Mouse (Mus musculus) intestine, embryonic 14.5 days (tissue): Measurements from ENCODE around the gene Sbk1. TPM values are rescaled to one million over a fixed set of nuclear protein-coding genes. Genes with fewer than 3 reads are reported as not detected.
"Not testable (repeated sequence)": the region's sequence is repeated elsewhere in the genome, so short reads cannot be mapped to it uniquely, and the experiment has no call there.

ENCODE experiments used
- ATAC-seq: fragments of 200-750 bp; cut with Nextera tagmentation; replicated peaks from 2 replicates; pipeline ENCODE4 v1.8.0; 2017; ENCODE audit warnings: low read depth, moderate number of reproducible peaks, moderate TSS enrichment, moderate library complexity; ENCODE audit not compliant: low FRiP score, low TSS enrichment
- DNase-seq: peaks from one replicate; pipeline ENCODE4 v3.0.0-alpha.2; 2018; ENCODE audit warnings: low spot score
- H3K27ac ChIP-seq: fragments of 300-500 bp; sonication (generic); 2 replicates; pipeline ENCODE4 v1.5.1; 2014; ENCODE audit warnings: low read depth, mild to moderate bottlenecking, control low read depth
- H3K27me3 ChIP-seq: fragments of 300-500 bp; sonication (generic); replicated peaks from 2 replicates; pipeline ENCODE4 v1.6.1; 2014; ENCODE audit warnings: low read length, control low read depth; ENCODE audit not compliant: control insufficient read depth, insufficient read depth
- H3K36me3 ChIP-seq: fragments of 300-500 bp; sonication (generic); 2 replicates; pipeline ENCODE4 v1.6.1; 2014; ENCODE audit warnings: low read length, control low read depth; ENCODE audit not compliant: control insufficient read depth, insufficient read depth
- H3K4me1 ChIP-seq: fragments of 300-500 bp; sonication (generic); replicated peaks from 2 replicates; pipeline ENCODE4 v1.6.1; 2014; ENCODE audit warnings: low read length, control low read depth, mixed read lengths; ENCODE audit not compliant: control insufficient read depth, insufficient read depth
- H3K4me2 ChIP-seq: fragments of 300-500 bp; sonication (generic); 2 replicates; pipeline ENCODE4 v1.6.1; 2014; ENCODE audit warnings: low read length
- H3K4me3 ChIP-seq: fragments of 300-500 bp; sonication (generic); 2 replicates; pipeline ENCODE4 v1.5.1; 2014; ENCODE audit warnings: low read depth, low read length, control low read depth, mixed read lengths
- H3K9ac ChIP-seq: fragments of 300-500 bp; sonication (generic); 2 replicates; pipeline ENCODE4 v1.6.1; 2014; ENCODE audit warnings: mild to moderate bottlenecking, low read length
- H3K9me3 ChIP-seq: fragments of 300-500 bp; sonication (generic); 2 replicates; pipeline ENCODE4 v1.6.1; 2016; ENCODE audit warnings: low read length, control low read depth; ENCODE audit not compliant: control insufficient read depth
- WGBS: fragments of 180-500 bp; shearing (Covaris S2); extraction: QIAGEN DNeasy Blood & Tissue Kit; methylation state at CpG from one replicate; pipeline ENCODE4 v1.1.7; 2014; 5-methylcytosine and 5-hydroxymethylcytosine counted together
- polyA plus RNA-seq: library from polyadenylated mRNA; unstranded; fragments of >200 nt; fragmentation: Nextera tagmentation; extraction: Ambion mirVana; gene quantifications from 2 replicates; pipeline ENCODE4 v1.2.1, GENCODE M21; 2014

The Sbk1 gene
- polyA plus RNA-seq, 1 experiment from 2014 or later: 34.2 TPM

DNA sequence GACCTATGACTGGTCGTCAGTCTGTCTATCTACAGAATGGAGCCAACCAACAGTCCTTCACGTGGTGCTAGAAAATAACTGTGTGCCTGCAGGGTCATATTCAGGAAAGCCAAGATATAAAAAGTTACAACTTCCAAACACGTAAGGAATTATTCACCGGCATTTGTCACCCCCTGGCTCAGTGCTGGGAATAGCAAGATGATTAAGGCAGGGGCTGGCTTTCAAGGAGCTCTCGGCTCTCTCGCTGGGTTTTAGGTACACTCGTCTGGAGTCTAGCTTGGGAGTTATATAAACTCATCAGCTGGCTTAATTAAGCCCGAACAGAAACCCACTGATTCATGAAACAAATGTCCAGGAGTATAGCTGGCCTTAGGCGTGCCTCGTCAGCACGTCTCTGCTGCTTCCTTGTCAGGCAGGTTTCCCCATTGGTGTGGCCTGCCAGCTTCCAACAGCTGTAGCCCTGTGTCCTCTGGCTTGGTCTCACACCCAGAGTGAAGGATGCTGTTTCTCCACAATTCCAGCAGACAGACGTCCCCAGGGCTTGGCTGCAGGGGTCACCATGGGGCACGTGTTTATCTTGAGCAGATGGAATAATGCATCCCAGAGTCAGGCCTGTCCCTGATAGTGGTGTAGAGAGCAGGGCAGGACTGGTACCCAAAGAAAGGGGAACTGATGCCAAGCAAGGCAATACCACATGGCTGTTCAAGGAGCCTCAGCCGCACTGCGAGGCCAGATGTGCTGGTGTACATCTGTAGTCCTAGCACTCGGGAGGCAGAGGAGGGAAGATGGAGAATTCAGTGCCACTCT is 9.7 kb downstream of the Sbk1 start:
- Histone ChIP-seq H3K27ac (no peak overlapping the region), H3K9ac (no peak overlapping the region), H3K4me3 (no peak overlapping the region), H3K4me2 (no peak overlapping the region), H3K27me3 (no peaks in the 10 kb centered on the region), H3K4me1 (no peaks in the 10 kb centered on the region), H3K36me3 (peaks cover 37% of the 10 kb centered on the region), H3K9me3 (no peaks in the 10 kb centered on the region)
- WGBS: 82% methylated on average over 16 of the region's 16 CpGs
- ATAC-seq (no peak), DNase-seq (no peak)

DNA sequence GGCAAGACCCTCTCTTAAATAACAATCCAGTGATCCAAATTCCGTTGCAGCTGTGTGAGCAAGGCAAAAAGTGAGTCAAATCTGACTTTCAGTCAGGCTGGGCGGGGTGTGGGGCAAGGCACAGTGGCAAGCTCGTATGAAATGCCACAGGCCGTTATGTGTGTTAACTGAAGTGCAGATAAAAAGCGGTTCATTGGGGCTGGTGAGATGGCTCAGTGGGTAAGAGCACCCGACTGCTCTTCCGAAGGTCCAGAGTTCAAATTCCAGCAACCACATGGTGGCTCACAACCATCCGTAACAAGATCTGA is 10.2 kb downstream of the Sbk1 start:
- peaks cover 31% of the 10 kb centered on the region for H3K36me3 ChIP-seq
- H3K4me1 ChIP-seq, H3K4me2 ChIP-seq, H3K4me3 ChIP-seq, ATAC-seq, H3K27ac ChIP-seq, H3K9ac ChIP-seq, H3K9me3 ChIP-seq, DNase-seq, H3K27me3 ChIP-seq: not testable (repeated sequence)
- 87% methylated on average over 7 of the region's 8 CpGs for WGBS

DNA sequence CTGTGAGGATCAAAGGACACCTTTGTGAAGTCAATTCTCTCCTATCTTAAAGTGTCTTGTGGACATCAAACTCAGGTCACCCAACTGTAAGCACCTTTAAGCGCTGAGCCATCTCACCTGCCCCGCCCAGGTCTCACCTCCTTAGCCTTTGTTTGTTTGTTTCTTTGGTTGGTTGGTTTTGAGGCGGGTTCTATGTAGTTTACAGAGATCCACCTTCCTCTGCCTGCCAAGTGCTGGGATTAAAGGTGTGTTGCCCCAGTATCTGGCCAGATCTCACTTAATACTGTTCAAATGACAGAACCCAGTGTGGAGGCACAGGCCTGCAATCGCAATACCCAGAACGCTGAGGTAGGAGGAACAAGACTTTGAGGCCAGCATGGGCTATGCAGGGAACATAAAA is 11.6 kb downstream of the Sbk1 start:
- H3K4me3 ChIP-seq: no peak overlapping the region
- no peak overlapping the region for H3K27ac ChIP-seq
- ATAC-seq: no peak
- H3K9ac ChIP-seq: no peak overlapping the region
- peaks cover 22% of the 10 kb centered on the region for H3K36me3 ChIP-seq
- no peaks in the 10 kb centered on the region for H3K27me3 ChIP-seq
- no peaks in the 10 kb centered on the region for H3K9me3 ChIP-seq
- H3K4me2 ChIP-seq: no peak overlapping the region
- no peak for DNase-seq
- 77% methylated on average over 5 of the region's 5 CpGs for WGBS
- no peaks in the 10 kb centered on the region for H3K4me1 ChIP-seq

DNA sequence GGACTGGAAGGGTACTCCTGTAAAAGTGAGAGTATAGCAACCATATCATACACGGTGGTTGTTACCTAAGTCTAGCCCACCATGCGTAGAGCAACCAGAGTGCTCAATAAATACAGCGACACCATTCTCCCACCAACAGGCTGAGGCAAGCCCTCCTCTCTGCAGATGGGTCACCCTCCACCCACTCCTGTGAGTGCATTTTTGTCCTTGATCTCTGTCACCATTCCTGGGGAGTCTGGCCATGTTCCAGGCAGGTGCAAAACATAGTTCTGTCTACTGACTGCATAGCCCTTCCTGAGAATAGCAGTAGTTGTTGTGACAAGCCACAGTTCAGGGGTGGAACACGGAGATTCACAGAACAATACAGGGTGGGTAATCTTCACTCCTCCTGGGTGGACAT is 12.0 kb downstream of the Sbk1 start:
- no peak for ATAC-seq
- DNase-seq: no peak
- Histone ChIP-seq H3K27me3 (no peaks in the 10 kb centered on the region), H3K4me1 (no peaks in the 10 kb centered on the region), H3K36me3 (peaks cover 22% of the 10 kb centered on the region), H3K9me3 (no peaks in the 10 kb centered on the region), H3K9ac (no peak overlapping the region), H3K4me2 (no peak overlapping the region), H3K27ac (no peak overlapping the region), H3K4me3 (no peak overlapping the region)
- WGBS: 81% methylated on average over 4 of the region's 4 CpGs

DNA sequence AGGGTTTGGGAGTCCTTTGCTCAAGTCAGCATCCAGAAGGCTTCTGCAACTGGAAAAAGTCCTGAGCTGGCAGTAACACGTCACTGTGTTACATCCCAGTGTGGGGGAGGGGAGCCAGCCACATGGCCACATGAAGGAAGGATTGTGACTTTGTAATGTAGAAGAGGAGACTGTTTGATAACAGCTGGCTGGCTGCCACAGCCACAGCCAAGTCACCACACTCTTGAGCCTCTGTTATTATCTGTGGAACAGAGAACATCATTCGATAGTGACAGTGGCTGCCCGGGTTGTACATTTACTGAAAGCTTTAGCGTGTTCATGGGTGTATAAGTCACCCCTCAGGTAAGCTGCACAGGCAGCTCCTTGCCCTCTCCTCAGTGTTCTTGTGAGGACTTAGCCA is 12.4 kb downstream of the Sbk1 start:
- H3K27ac ChIP-seq: no peak overlapping the region
- ATAC-seq: no peak
- H3K4me1 ChIP-seq: no peaks in the 10 kb centered on the region
- H3K4me3 ChIP-seq: no peak overlapping the region
- H3K9me3 ChIP-seq: no peaks in the 10 kb centered on the region
- 71% methylated on average over 4 of the region's 4 CpGs for WGBS
- H3K4me2 ChIP-seq: no peak overlapping the region
- peaks cover 24% of the 10 kb centered on the region for H3K36me3 ChIP-seq
- no peaks in the 10 kb centered on the region for H3K27me3 ChIP-seq
- DNase-seq: no peak
- no peak overlapping the region for H3K9ac ChIP-seq

DNA sequence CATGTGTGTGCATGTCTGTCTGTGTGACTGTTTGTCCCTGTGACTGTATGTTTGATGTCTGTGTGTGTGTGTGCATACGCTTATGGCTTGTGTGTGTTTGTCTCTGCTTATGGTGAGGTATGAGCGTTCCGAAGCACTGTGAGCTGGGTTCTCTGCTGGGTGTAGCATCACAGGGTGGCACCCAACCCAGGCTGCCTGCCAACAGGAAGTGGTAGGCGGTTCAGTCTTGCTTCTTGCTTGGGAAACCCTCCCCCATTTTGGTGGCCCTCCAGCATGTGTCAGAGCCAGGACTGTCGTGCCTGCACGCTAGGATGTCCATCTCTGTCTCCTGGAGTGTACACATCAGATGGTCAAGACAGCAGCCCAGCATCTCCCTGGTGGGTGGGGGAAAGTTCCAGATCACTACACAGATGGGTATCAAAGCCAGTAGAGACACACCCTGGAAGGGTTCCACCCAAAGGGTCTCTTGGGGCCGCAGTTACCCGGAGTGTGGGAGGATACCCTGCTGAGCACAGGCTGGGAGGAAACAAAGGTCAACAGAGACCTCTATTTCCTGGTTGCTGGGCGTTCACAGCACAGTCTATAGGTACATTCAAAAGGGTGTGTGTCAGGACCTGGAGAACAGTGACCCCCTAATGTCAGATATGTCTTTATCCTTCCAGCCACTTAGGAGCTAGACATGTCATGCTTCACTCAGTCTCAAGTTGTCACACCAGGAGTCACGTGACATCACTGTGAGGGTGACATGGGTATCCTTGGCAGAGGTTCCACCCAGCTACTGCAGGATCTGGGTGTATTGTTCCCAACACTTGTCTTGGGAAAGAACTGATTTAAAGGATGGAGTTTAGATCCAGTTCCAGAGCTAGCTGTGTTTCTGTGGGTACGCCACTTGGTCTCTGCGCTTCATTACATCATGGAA is 13.1 kb downstream of the Sbk1 start:
- no peak overlapping the region for H3K4me2 ChIP-seq
- 81% methylated on average over 12 of the region's 12 CpGs for WGBS
- ATAC-seq (no peak), DNase-seq (no peak)
- no peaks in the 10 kb centered on the region for H3K4me1 ChIP-seq
- no peak overlapping the region for H3K4me3 ChIP-seq
- H3K27me3 ChIP-seq: no peaks in the 10 kb centered on the region
- H3K9ac ChIP-seq: no peak overlapping the region
- H3K27ac ChIP-seq: no peak overlapping the region
- peaks cover 31% of the 10 kb centered on the region for H3K36me3 ChIP-seq
- H3K9me3 ChIP-seq: no peaks in the 10 kb centered on the region

DNA sequence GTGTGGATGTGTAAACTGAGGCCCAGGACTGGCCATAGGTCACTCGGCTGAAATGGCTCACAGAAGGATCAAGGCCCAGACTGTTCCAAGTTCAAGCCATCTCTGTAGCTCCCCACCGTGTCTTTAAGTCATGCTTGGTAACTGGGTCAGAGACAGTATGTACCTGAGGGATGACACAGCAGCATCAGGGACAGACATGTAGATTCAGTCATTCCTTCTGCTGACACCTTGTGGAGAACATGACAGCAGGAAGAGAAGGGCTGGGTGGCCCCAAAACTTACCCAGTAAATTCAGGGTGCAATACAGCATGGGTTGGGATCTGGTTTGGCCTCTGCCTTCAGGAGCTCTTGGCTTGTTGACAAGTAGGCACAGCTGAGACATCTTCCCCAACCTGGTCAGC is 13.9 kb downstream of the Sbk1 start:
- Histone ChIP-seq H3K4me1 (no peaks in the 10 kb centered on the region), H3K9ac (no peak overlapping the region), H3K9me3 (no peaks in the 10 kb centered on the region), H3K36me3 (peaks cover 36% of the 10 kb centered on the region), H3K4me3 (no peak overlapping the region), H3K27ac (no peak overlapping the region), H3K4me2 (no peak overlapping the region), H3K27me3 (no peaks in the 10 kb centered on the region)
- DNase-seq: no peak
- WGBS: 85% methylated on average over 2 of the region's 2 CpGs
- ATAC-seq: no peak

DNA sequence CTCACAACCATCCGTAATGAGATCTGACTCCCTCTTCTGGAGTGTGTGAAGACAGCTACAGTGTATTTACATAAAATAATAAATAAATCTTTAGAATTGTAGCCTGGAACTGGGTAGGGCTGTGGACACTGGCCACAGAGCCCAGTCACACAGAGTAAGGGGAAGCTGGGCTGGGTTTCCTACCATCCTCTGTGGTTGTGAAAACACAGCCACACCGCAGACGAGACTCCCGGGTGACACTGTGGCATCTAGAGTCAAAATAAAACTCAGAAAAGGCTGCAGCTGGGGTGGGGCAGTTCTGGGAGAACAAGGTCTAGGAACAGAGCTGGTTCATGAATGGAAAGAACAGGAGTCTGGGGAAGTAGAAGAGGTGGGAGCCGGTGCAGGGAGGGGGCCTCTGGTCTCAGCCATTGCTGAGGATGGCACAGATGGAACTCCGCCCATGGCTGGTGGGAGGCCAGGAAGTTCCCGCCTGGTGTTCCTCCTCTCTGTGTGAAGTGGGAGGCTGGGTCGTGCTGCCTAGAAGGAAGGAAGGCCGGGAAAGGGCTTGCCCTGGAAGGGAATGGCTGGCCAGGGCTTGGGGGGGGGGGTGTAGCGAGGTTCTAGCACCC is 15.2 kb downstream of the Sbk1 start:
- Histone ChIP-seq H3K36me3 (peaks cover 42% of the 10 kb centered on the region), H3K4me3 (no peak overlapping the region), H3K4me2 (no peak overlapping the region), H3K27ac (no peak overlapping the region), H3K9me3 (no peaks in the 10 kb centered on the region), H3K4me1 (no peaks in the 10 kb centered on the region), H3K27me3 (no peaks in the 10 kb centered on the region), H3K9ac (no peak overlapping the region)
- no peak for ATAC-seq
- WGBS: 62% methylated on average over 9 of the region's 10 CpGs
- no peak for DNase-seq
